Mouse (Mus musculus) spleen, postnatal 36 days (tissue): Measurements from ENCODE around the gene Tmsb10.

Experiments
- DNase-seq, 2 experiments: peaks; one replicate each; pipeline ENCODE4 v3.0.0; 2022; ENCODE audit warnings: low spot score in 2 of 2, mixed read lengths in 1 of 2

The Tmsb10 gene

GRCm38 (mm10) chr6:72958662-72959071, at the start of gene Tmsb10:
TSS of gene Tmsb10 (minus strand) at chr6:72958748.
- DNase-seq, result no peak

GRCm38 (mm10) chr6:73003601-73004000, 45.1 kb upstream of the Tmsb10 start:
- DNase-seq, result no peak

- no peak for DNase-seq
Measured at GRCm38 (mm10) chr6:73002391-73002790, 43.8 kb upstream of the Tmsb10 start.

GRCm38 (mm10) chr6:72998809-72999208, 40.3 kb upstream of the Tmsb10 start:
- no peak for DNase-seq

GRCm38 (mm10) chr6:72993688-72994082, 35.1 kb upstream of the Tmsb10 start:
- no peak for DNase-seq

DNA sequence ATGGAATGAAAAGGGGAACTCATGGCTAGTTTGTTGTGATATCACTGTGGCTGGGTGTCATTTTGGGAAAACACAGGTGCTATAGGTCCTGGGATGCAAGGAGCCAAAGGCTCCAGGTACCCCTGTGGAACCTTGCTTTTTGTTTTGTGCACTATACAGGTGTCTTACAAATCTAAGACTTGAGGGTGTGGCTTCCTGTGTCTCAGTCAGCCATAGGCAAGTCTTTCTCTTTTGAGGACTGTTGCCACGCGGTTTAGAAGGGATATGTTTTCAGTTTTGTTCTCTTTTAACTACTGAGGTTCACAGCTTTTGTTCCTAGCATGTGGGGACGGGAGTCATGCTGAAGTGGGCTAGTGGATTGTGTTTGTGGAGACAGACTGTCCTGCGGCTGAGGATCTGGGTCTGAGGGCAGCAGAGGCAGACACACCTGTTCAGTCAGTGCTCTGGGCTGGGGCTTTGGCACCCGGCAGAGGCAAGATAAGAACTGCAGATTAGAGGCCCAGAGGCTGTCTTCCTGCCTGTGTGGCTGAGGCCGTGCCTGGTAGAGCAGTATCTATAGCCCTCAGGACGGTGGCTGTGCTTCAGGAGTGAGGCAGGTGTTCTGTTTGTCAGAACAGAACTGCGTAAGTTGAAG, 34.6 kb upstream of the Tmsb10 start:
- peak; percentile 43 to 53 for DNase-seq

- peak; percentile 68 to 70 for DNase-seq
Measured at GRCm38 (mm10) chr6:72990206-72990605, 31.7 kb upstream of the Tmsb10 start.

DNA sequence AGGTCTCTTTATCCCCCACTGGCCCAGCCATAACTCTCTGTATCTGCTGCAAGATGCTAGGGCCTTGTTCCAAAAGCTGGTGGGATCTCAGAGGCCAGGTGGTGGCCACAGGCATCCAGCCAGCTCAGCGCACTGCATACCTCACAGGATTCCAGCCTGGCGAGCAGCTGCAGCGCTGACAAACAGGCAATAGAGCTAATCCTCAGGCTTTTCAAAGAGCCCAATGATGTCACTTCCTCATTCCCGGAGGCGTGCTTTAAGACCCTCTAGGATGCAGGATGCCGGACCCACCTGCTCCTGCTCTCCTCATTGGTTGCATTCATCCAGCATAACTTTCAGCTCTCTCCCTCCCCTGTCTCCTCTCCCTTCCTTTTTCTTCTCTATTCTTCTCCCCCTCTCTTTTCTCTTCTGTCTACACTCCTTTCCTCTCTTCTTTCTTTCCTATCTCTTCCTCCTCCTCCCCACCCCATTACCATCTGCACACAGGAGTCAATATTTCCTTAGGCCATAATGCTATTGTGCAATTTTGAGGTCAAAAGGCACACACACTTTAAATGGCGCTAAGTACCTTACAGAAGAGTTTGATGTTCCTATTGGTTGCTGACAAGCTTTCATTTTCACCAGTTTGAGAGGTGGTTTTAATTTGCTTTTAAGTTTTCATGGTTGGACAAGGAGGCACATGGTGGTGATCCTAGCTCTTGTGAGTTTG, 30.6 kb upstream of the Tmsb10 start:
- DNase-seq, result no peak

DNA sequence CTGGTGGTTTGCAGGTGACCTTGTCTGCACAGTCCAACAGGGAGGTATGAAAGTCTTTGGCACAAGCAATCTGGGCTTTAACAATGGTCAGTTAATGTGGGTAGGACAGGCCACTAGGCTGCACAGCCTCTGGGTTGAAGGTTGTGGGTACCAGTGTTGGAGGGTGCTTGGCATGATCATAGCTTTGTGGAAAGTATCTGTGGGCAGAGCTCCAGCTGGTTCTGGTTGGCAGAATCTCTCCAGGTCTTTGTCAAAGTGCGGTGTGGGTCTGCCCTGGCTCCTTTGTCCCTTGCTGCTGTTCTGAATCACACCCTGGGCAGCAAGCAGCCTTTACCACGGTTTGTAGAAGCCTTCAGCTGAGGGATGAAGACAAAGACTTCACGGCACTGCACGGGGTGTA, 24.0 kb upstream of the Tmsb10 start:
- DNase-seq, result no peak

GRCm38 (mm10) chr6:72981851-72982250, 23.3 kb upstream of the Tmsb10 start:
- peak; percentile 27 to 31 for DNase-seq

DNA sequence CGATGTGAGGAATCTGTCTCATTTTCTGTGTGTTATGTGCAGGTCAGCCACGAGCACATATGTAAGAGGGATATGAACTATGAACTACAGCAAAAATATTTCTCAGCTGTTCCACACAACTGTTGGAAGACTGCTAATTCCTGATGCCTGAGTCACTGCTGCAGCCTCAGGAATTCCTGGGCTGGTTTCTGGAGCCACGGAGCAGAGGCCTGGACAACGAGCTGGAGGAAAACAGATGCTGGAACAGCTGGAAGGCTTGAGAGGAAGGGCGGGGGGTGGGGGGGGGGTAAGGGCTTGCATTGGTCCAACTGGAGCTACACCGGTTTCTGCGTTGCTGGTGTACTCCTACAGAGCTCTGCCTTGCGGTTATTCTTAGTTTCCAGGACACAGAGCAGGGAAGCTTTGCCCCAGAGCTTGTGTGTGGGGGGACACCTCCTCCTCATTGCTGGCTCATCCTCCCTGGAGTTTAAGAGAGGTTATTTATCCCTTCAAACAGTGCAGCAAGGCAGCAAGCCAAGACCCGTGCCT, 22.6 kb upstream of the Tmsb10 start:
- no peak for DNase-seq

- DNase-seq, result no peak
Measured at GRCm38 (mm10) chr6:72976866-72977265, 18.3 kb upstream of the Tmsb10 start.

DNA sequence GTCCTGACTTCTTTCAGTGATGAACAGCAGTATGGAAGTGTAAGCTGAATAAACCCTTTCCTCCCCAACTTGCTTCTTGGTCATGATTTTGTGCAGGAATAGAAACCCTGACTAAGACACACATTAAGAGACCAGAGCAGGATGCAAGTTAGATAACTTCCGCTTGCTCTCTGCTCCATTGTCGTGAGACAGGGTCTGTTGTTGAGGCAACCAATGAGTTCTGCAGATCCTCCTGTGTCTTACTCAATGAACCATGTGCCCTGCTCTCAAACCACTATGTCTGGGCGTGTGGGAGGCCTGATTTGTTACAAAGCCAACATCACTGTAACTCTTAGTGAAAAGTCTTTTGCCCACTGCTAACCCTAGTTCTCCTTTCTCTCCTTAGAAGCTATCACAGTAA, 12.5 kb upstream of the Tmsb10 start:
- DNase-seq, result no peak

DNA sequence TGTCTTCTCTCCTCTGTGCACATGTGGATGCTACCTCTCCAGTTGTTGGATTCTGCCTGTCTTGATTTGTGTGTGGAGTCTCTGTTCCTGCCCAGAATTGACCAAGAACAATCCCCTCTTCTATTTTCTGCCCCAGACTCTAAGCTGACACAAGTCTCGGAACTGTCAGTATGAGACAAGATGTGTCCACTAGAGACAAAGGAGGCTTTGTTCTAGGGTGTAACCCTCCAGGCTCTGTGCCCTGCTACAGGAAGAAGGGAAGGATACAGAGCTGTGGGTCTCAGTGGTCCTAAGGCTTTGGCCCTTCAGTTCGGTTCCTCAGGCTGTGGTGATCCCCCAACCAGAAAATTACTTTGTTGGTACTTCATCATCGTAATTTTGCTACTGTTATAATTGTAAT, 11.2 kb upstream of the Tmsb10 start:
- DNase-seq, result no peak

GRCm38 (mm10) chr6:72965199-72965598, 6.7 kb upstream of the Tmsb10 start:
- DNase-seq, result no peak

DNA sequence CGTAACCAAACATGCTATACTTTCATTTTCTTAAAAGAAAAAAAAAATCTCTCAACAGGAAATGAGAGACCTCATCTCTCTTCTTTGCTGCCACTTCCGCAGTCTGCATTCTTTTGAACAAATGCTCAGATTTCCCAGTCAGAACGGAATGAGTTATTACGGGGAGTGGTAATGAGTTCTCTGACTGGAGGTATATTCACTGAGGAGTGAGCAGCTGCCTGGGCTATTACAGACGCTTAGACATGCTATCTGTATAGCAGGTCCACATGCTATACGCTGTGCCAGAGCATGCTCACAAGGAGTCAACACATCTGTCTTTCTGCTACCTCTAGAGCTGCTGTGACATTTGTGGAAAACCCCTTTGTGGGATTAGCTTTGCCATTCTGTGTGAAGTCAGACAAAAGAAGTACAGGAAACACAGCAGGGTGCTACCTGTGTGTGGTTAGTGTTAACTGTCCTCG, 3.8 kb upstream of the Tmsb10 start:
- DNase-seq, result peak; percentile 38 to 50

GRCm38 (mm10) chr6:72961603-72962002, 3.1 kb upstream of the Tmsb10 start:
- no peak for DNase-seq

DNA sequence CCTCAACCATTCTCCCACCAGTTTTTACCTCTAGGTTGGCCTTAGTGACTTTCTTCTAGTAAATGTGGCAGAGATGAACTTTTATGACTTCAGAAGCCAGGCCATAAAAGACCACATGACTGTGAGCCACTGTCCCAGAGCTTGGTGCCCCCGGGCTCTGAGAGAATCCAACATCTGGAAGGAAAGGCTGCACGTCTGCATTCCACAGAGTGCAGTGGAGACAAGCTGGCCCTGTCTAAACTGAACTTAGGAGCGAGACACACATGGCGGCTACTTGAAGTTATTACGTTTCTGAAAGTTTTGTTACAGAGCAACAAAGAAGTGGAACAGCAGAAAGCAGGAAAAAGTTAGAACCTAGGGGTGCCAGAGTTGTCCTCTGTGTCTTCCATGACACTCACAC, 2.1 kb upstream of the Tmsb10 start:
- no peak for DNase-seq

- DNase-seq, result no peak
Measured at GRCm38 (mm10) chr6:72959175-72959574, 627 bp upstream of the Tmsb10 start.

DNA sequence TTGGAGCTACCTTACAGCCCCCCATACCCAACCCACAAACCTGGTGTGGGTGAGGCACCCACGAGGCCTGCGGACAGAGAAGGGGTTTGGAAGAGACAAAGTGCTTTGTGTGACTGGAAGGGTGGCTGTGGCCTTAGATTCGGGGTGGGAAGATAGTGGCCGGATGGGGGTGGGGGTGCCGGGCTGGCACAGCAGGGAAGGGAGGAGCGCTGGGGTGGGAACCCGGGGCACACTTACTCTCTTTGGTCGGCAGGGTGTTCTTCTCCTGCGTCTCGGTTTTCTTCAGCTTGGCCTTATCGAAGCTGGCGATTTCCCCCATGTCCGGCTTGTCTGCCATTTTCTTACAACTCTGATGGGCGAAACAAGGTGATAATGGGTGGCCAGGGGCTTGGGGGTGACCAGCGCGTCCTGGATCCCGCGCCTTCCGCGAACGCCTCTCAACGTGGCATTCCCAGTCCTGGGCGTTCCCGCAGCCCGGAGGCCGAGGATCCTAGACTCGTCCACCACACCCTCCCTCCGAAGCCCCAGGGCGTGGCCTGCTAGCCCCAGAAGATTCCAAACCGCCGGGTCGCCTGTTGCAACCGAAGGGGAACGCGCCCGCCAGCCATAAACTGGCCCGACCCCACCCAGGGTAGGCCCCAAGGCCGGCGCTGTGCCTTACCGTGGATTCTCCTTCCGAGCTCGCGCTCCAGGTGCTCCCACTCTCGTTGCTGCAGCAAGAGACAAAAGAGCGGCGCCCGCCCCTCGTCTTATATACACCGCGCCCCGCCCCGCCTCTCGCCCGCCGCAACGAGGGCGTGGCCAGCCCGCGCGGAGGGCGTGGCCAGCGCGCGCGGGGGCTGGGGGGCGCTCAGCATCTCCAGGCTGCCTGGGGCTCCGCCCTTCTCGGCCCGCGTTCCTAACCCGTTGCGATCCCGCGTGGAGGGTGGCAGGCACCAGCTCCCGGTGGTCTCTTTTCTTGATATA, 589 bp downstream of the Tmsb10 start:
- DNase-seq, result peak; percentile 83 to 84

DNA sequence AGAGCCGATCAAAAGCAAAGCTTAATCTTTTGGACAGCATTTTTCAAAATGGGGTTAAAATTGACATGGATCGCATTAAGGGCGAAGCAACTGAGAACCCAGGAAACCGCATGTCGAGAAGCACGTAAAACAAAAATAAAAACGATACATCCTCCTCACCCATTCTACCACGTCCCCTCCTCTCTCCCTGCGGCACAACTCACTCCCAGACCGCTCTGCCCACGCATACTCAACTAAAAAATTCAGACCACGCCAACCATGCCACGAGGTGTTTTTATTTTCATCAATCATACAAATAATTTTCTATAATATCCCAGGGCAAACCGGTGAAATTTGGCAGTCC, 1.5 kb downstream of the Tmsb10 start:
- DNase-seq, result no peak
